Mouse (Mus musculus) retina, adult 2 months (tissue): Measurements from ENCODE around the gene Capn11.

Experiments
- DNase-seq: peaks from one replicate; pipeline ENCODE4 v3.0.0-alpha.2; 2012; ENCODE audit warnings: low read depth, low spot score

Gene Capn11

GRCm38 (mm10) chr17:45598891-45599290 lies 60.2 kb downstream of the Capn11 start:
- no peak for DNase-seq

GRCm38 (mm10) chr17:45598376-45598775 lies 60.7 kb downstream of the Capn11 start:
- no peak for DNase-seq

- no peak for DNase-seq
These were observed 61.3 kb downstream of the Capn11 start for GRCm38 (mm10) chr17:45597787-45598186.

GRCm38 (mm10) chr17:45596631-45597396 lies 62.3 kb downstream of the Capn11 start:
- DNase-seq: no peak

GRCm38 (mm10) chr17:45595736-45596390 lies 63.3 kb downstream of the Capn11 start:
- DNase-seq: no peak

GRCm38 (mm10) chr17:45594881-45595735 lies 64.0 kb downstream of the Capn11 start:
- DNase-seq: no peak

- DNase-seq: no peak
These were observed 64.9 kb downstream of the Capn11 start for GRCm38 (mm10) chr17:45594195-45594594.

DNA sequence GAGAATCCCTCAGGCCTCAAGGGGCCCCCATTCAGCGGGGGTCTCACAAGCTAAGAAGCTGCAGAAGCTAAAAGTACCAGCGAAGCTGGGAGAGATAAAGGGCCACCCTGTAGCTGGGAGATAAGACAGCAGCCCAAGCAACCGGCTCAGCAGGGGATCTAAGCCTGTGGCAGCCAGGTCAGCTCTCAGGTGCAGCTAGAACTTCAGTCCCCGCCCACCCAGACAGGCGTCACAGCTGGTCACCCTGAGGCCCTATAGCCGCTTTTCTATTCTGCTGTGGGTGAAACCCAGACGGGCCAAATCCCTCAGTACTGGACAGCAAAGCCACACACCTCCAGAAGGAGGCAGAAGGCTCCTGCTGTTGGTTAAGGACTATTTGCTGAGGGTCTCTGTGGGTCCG lies 65.6 kb downstream of the Capn11 start:
- DNase-seq: no peak

GRCm38 (mm10) chr17:45592606-45593431 lies 66.3 kb downstream of the Capn11 start:
- no peak for DNase-seq

GRCm38 (mm10) chr17:45591701-45592605 lies 67.2 kb downstream of the Capn11 start:
- no peak for DNase-seq

GRCm38 (mm10) chr17:45590410-45590809 lies 68.7 kb downstream of the Capn11 start:
- DNase-seq: no peak

- no peak for DNase-seq
These were observed 69.3 kb downstream of the Capn11 start for GRCm38 (mm10) chr17:45589844-45590243.

DNA sequence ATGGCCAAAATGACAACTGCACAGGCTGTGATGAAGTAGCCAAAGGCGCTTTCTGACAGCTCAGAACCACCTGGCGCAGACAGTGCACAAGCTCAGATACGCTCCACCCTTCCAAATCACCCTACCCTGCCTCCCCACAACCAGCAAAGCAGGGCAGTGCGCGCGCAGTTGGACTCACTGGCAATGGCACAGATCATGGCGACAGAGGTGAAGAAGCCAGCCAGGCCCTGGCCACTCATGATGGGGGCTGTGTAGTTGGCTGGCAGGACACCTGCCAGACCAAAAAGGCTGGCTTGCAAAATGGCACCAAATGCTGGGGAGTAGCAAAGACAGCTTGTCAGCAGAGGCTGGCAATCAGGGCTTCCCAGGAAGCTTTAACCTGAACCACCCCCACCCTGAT lies 69.9 kb downstream of the Capn11 start:
- no peak for DNase-seq

GRCm38 (mm10) chr17:45588370-45588769 lies 70.8 kb downstream of the Capn11 start:
- no peak for DNase-seq

GRCm38 (mm10) chr17:45586449-45586837 lies 72.7 kb downstream of the Capn11 start:
- no peak for DNase-seq

DNA sequence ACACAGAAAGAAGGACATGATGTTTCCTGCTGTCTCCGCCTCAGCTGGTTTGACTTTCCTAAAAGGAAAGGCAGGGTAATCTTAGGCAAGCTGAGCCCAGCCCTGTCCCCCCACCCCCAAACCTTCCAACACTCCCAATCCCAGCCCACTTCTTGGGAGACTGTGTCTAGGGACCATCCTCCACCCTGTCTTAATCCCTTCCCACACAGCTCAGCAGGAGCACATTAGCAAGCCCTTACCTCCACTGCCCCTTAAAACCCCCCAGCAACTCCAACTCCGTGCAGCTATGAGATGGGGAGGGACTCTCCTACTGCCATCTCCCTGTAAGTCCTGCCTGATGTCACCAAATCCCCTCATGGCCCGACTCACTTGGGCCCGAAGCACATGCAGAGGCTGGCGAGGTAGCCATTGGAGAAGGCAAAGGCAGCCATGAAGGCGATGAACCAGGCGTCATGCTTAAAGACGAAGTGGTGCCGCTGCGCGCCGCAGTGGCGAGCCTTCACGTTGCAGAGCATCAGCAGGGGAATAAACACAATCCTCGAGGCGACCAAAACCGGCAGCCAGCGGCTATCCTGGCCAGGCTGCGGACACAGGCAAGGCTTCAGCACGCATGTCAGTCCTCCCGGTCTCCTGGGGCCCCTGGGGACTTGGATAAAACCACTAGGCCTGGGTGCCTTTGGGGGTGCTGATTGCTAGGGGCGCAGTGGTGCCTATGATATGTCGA lies 73.2 kb downstream of the Capn11 start:
- no peak for DNase-seq

DNA sequence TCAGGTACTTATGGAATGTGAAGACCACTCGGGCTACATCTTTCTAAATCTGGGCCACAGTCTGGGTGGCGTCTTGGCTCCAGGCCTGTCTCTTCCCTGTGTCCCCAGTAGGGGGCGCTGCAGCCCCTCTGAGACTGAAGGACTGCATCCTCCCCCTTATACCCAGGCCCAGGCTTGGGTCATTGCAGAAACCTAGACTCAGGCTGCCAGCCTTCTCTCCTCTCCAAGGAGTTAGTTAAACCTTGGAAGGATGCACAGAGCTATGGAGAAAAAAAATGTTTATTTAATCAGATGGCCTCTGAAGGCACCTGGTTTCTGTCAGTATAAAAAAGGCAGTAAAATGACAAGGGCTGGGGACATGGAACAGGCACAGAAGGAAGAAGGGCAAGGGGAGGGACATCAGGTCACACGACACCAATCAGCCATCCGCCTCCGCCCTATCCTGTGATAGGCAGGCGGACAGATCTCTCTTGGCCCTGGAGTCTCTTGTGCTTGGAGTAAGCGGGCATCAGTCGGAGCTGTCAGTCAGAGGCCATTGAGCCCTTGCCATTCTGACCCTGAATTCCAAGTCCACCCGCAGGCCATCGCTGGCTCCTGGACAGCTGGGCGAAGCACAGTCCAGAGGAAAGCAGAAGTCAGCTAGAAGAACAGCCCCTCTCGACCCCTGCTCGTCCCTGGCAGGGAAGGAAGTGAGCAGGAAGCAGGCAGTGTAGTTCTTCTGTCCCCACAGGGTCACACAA lies 74.0 kb downstream of the Capn11 start:
- no peak for DNase-seq

DNA sequence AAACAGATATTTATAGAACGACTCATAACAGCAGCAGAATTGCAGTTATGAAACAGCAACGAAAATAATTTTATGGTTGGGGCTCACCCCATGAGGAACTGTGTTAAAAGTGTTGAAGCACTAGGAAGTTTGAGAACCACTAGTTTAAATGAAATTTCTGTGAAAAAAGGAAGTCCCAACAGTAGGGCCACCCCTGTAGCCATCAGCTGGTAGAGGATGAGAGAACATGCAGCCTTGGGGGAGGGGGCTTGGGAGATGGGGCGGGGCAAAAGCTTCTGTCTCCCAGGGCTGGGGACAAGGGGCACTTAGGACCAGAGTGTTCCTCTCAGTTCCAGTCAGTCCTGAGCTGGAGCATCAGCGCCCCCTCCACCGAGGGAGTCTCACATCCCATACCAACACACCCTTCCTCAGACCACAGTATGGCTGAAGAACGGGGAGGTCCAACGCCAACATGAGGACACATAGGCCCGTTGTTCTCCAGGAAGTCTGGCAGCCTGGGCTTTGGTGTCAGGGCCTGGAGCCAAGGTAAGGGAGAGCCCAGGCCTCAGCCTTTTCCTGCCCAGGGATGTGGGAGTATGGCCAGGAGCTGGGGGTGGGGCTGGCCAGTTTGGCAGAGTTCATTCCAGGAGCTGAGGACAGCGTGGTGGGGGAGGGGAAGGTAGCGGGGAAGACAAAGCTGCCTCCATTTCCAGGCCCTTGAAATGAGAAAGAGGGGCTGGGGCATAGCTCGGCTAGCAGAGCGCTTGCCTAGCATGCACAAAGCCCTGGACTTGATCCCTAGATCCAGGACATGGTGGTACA lies 74.8 kb downstream of the Capn11 start:
- DNase-seq: no peak
